ENCODE assay signal across 10 mouse cellular contexts in genomic region chr3:55520240-55521180, GRCm38 (mm10). TPM values are rescaled to one million over a fixed set of nuclear protein-coding genes. Genes with fewer than 3 reads are reported as not detected.
DNase-seq lines count a peak whose midpoint lies in the region; ATAC-seq and TF ChIP-seq lines count a peak whose summit lies in the region.
"Had no signal": no experiment of that assay in that cellular context is flagged by ENCODE, and none has a peak within 500 bp of the region (broad histone marks: within the 10 kb centered on the region; RNA-seq: fewer than 3 reads in every experiment).

No protein-coding gene starts in this region.

- H3K36me3 ChIP-seq in kidney, embryonic 14.5 days (ENCODE audit: control insufficient read depth, insufficient read depth, low read length), result no peaks in the 10 kb centered on the region
- peaks cover 20% of the 10 kb centered on the region for H3K36me3 ChIP-seq in forebrain, postnatal 0 days (ENCODE audit: insufficient read depth)
- H3K36me3 ChIP-seq in hindbrain, embryonic 11.5 days (ENCODE audit: control insufficient read depth, insufficient read depth, low read length), result no peaks in the 10 kb centered on the region
- H3K36me3 ChIP-seq: G1E; lung, embryonic 15.5 days had no signal

- peak; percentile 68 for DNase-seq in kidney, adult 18-20 months
- peak; percentile 86 to 91 for DNase-seq in cerebellum, adult 18-20 months
- peak; percentile 89 for DNase-seq in forebrain, postnatal 0 days
- DNase-seq in hindbrain, embryonic 11.5 days (ENCODE audit: low spot score), result peak; percentile 86
- DNase-seq in layer of hippocampus, postnatal 36 days, result peak; percentile 61 to 67
- peak; percentile 70 for DNase-seq in right cerebral cortex, postnatal 4 days

- no peak overlapping the region for H3K9ac ChIP-seq in kidney, embryonic 14.5 days (ENCODE audit: low read depth, low read length)
- no peak overlapping the region for H3K9ac ChIP-seq in forebrain, postnatal 0 days
- no peak overlapping the region for H3K9ac ChIP-seq in hindbrain, embryonic 11.5 days (ENCODE audit: low read depth, low read length)
- H3K9ac ChIP-seq: lung, embryonic 15.5 days had no signal

- WGBS in kidney, embryonic 14.5 days, result 31% methylated on average over 12 of the region's 12 CpGs
- WGBS in forebrain, postnatal 0 days, result 9% methylated on average over 12 of the region's 12 CpGs
- 27% methylated on average over 12 of the region's 12 CpGs for WGBS in hindbrain, embryonic 11.5 days

- no peaks in the 10 kb centered on the region for H3K27me3 ChIP-seq in kidney, embryonic 14.5 days (ENCODE audit: control insufficient read depth, insufficient read depth, low read length)
- no peaks in the 10 kb centered on the region for H3K27me3 ChIP-seq in forebrain, postnatal 0 days (ENCODE audit: insufficient read depth, low read length)
- H3K27me3 ChIP-seq in hindbrain, embryonic 11.5 days (ENCODE audit: control insufficient read depth, insufficient read depth, low read length), result no peaks in the 10 kb centered on the region
- H3K27me3 ChIP-seq: lung, embryonic 15.5 days had no signal

- H3K9me3 ChIP-seq in kidney, embryonic 14.5 days (ENCODE audit: control insufficient read depth, low read length), result no peaks in the 10 kb centered on the region
- no peaks in the 10 kb centered on the region for H3K9me3 ChIP-seq in forebrain, postnatal 0 days (ENCODE audit: low read length)
- H3K9me3 ChIP-seq in hindbrain, embryonic 11.5 days (ENCODE audit: control insufficient read depth, low read length), result no peaks in the 10 kb centered on the region
- H3K9me3 ChIP-seq: lung, embryonic 15.5 days had no signal

- H3K4me3 ChIP-seq in kidney, embryonic 14.5 days (ENCODE audit: low read length), result no peak overlapping the region
- H3K4me3 ChIP-seq in forebrain, postnatal 0 days (ENCODE audit: low read depth, low read length), result no peak overlapping the region
- H3K4me3 ChIP-seq in hindbrain, embryonic 11.5 days (ENCODE audit: low read depth, low read length), result no peak overlapping the region
- H3K4me3 ChIP-seq: lung, embryonic 15.5 days had no signal

- H3K27ac ChIP-seq in kidney, embryonic 14.5 days (ENCODE audit: low read depth, low read length), result no peak overlapping the region
- 0 out of 2 replicates have a peak overlapping the region, but pooled peaks have one; percentile 9 for H3K27ac ChIP-seq in forebrain, postnatal 0 days (ENCODE audit: low read depth, low read length)
- H3K27ac ChIP-seq in hindbrain, embryonic 11.5 days (ENCODE audit: low read depth, low read length), result no peak overlapping the region; the same call in 1 of the 2 replicates
- H3K27ac ChIP-seq: lung, embryonic 15.5 days had no signal

- peaks cover 26% of the 10 kb centered on the region for H3K4me1 ChIP-seq in kidney, embryonic 14.5 days (ENCODE audit: control insufficient read depth, insufficient read depth, low read length)
- H3K4me1 ChIP-seq in forebrain, postnatal 0 days (ENCODE audit: insufficient read depth), result peaks cover 13% of the 10 kb centered on the region
- H3K4me1 ChIP-seq in hindbrain, embryonic 11.5 days (replicated peaks; ENCODE audit: control insufficient read depth, insufficient read depth, low read length), result peaks cover 11% of the 10 kb centered on the region

- peak; percentile 79 for TF ChIP-seq CTCF in forebrain, postnatal 0 days (IDR thresholded peaks at IDR 0.05; ENCODE audit: low read depth)

- ATAC-seq in kidney, embryonic 14.5 days (ENCODE audit: low FRiP score, low TSS enrichment), result no peak
- peak; percentile 81 for ATAC-seq in forebrain, postnatal 0 days
- peak; percentile 81 for ATAC-seq in hindbrain, embryonic 11.5 days (ENCODE audit: low FRiP score)
- peak; percentile 86 for ATAC-seq in megakaryocyte-erythroid progenitor cell, adult 5-6 weeks (replicated peaks; ENCODE audit: low FRiP score, low TSS enrichment, poor library complexity, severe bottlenecking)

- no peak overlapping the region for H3K4me2 ChIP-seq in kidney, embryonic 14.5 days (replicated peaks; ENCODE audit: low read depth, low read length)
- no peak overlapping the region for H3K4me2 ChIP-seq in forebrain, postnatal 0 days (ENCODE audit: low read depth)
- no peak overlapping the region for H3K4me2 ChIP-seq in hindbrain, embryonic 11.5 days (replicated peaks; ENCODE audit: low read depth, low read length)
- H3K4me2 ChIP-seq: lung, embryonic 15.5 days had no signal

RNA-seq across cellular contexts. Expression of gene Gm21954, which starts 48.5 kb away (rescaled TPM):
- not detected in 2 replicates for polyA plus RNA-seq in kidney, embryonic 14.5 days (2014; fragmentation: Nextera tagmentation; extraction: Ambion mirVana)
- not detected in 2 replicates for total RNA-seq in forebrain, postnatal 0 days (2014; rRNA removed)
- not detected in 2 replicates for polyA plus RNA-seq in forebrain, postnatal 0 days (2015; fragmentation: Nextera tagmentation; extraction: Ambion mirVana)
- polyA plus RNA-seq in hindbrain, embryonic 11.5 days (2014; fragmentation: Nextera tagmentation; extraction: Ambion mirVana), result not detected in 2 replicates
- total RNA-seq in layer of hippocampus, postnatal 36 days (2021), result not detected
- total RNA-seq in megakaryocyte-erythroid progenitor cell, adult 5-6 weeks (2014; fragmentation: Nextera tagmentation), result not detected in 2 replicates
- total RNA-seq in megakaryocyte-erythroid progenitor cell, adult 5-6 weeks (2017), result not detected in 2 replicates
- total RNA-seq: G1E had no signal
- polyA plus RNA-seq: G1E; lung, embryonic 15.5 days had no signal
